Comparison of ENCODE assay signal across 19 mouse cellular contexts in the genomic region with DNA sequence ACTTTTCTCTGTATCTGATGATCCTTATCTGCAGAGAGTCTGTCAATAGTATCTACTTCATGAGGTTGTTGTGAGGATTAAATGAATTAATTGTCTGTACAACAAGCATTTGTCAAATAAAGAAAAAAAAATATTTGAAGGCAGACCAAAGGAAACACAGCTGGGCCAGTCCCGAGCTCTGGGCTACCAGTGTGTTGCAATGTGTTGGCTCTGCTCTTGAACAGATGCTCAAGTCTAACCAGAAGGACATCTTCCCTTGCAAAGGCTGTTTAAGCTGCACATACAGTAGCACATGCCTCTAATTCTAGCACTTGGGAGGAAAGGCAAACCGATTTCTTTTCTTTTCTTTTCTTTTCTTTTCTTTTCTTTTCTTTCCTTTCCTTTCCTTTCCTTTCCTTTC. TPM values are rescaled to one million over a fixed set of nuclear protein-coding genes. Genes with fewer than 3 reads are reported as not detected.
DNase-seq lines count a peak whose midpoint lies in the region; ATAC-seq and TF ChIP-seq lines count a peak whose summit lies in the region.
"Had no signal": no experiment of that assay in that cellular context is flagged by ENCODE, and none has a peak within 500 bp of the region (broad histone marks: within the 10 kb centered on the region; RNA-seq: fewer than 3 reads in every experiment).

No protein-coding gene starts in this region.

- H3K4me2 ChIP-seq in liver, postnatal 0 days (ENCODE audit: low read depth, low read length) = no peak overlapping the region
- H3K4me2 ChIP-seq: forebrain, embryonic 15.5 days; heart, embryonic 13.5 days; hindbrain, embryonic 12.5 days; liver, embryonic 12.5 days had no signal

- no peak overlapping the region for H3K4me3 ChIP-seq in heart, embryonic 10.5 days
- H3K4me3 ChIP-seq in liver, adult 2 months (ENCODE audit: insufficient read depth, low read depth, low read length) = no peak overlapping the region
- no peak overlapping the region for H3K4me3 ChIP-seq in liver, postnatal 0 days (ENCODE audit: low read depth, low read length)
- H3K4me3 ChIP-seq: embryonic facial prominence, embryonic 10.5 days; forebrain, embryonic 15.5 days; gastrocnemius, adult 2 months; heart, embryonic 13.5 days; hindbrain, embryonic 12.5 days; limb, embryonic 10.5 days; liver, embryonic 12.5 days; midbrain, embryonic 10.5 days had no signal

- no peaks in the 10 kb centered on the region for H3K9me3 ChIP-seq in heart, embryonic 10.5 days
- no peaks in the 10 kb centered on the region for H3K9me3 ChIP-seq in liver, postnatal 0 days (ENCODE audit: low read length)
- H3K9me3 ChIP-seq: embryonic facial prominence, embryonic 10.5 days; forebrain, embryonic 15.5 days; heart, embryonic 13.5 days; hindbrain, embryonic 12.5 days; limb, embryonic 10.5 days; liver, embryonic 12.5 days; midbrain, embryonic 10.5 days had no signal

- H3K9ac ChIP-seq in liver, adult 2 months (ENCODE audit: low read depth, low read length) = no peak overlapping the region
- no peak overlapping the region for H3K9ac ChIP-seq in liver, postnatal 0 days (replicated peaks)
- H3K9ac ChIP-seq: forebrain, embryonic 15.5 days; heart, embryonic 13.5 days; hindbrain, embryonic 12.5 days; liver, embryonic 12.5 days had no signal

- no peak for TF ChIP-seq POLR2A in liver, adult 2 months (IDR thresholded peaks at IDR 0.05; ENCODE audit: extremely low read depth, insufficient read depth, low read length)
- TF ChIP-seq POLR2A in brain, embryonic 14.5 days (IDR thresholded peaks at IDR 0.05; ENCODE audit: borderline replicate concordance, extremely low read depth, insufficient read depth, insufficient read length, poor library complexity, severe bottlenecking) = no peak

- 87% methylated on average over 2 of the region's 2 CpGs for WGBS in heart, embryonic 10.5 days
- WGBS in liver, adult 2 months = 51% methylated on average over 2 of the region's 2 CpGs
- WGBS in liver, postnatal 0 days (ENCODE audit: insufficient replicate concordance) = 48% methylated on average over 2 of the region's 2 CpGs

- H3K36me3 ChIP-seq in heart, embryonic 10.5 days = no peaks in the 10 kb centered on the region
- H3K36me3 ChIP-seq in liver, adult 2 months (ENCODE audit: control insufficient read depth, insufficient read depth, low read length) = no peaks in the 10 kb centered on the region
- H3K36me3 ChIP-seq in liver, postnatal 0 days (replicated peaks; ENCODE audit: insufficient read depth, low read length) = no peaks in the 10 kb centered on the region
- H3K36me3 ChIP-seq: embryonic facial prominence, embryonic 10.5 days; forebrain, embryonic 15.5 days; heart, embryonic 13.5 days; hindbrain, embryonic 12.5 days; limb, embryonic 10.5 days; liver, embryonic 12.5 days; midbrain, embryonic 10.5 days had no signal

- no peaks in the 10 kb centered on the region for H3K27me3 ChIP-seq in heart, embryonic 10.5 days (ENCODE audit: insufficient read depth, poor library complexity, severe bottlenecking)
- no peaks in the 10 kb centered on the region for H3K27me3 ChIP-seq in liver, adult 2 months (ENCODE audit: control insufficient read depth, insufficient read depth, low read length)
- H3K27me3 ChIP-seq in liver, postnatal 0 days (ENCODE audit: insufficient read depth, low read length) = no peaks in the 10 kb centered on the region
- H3K27me3 ChIP-seq: forebrain, embryonic 15.5 days; heart, embryonic 13.5 days; hindbrain, embryonic 12.5 days had no signal

- H3K27ac ChIP-seq in heart, embryonic 10.5 days = no peak overlapping the region
- H3K27ac ChIP-seq in liver, adult 2 months (replicated peaks; ENCODE audit: insufficient read depth, low read depth, low read length) = no peak overlapping the region
- no peak overlapping the region for H3K27ac ChIP-seq in liver, postnatal 0 days (ENCODE audit: low read depth)
- H3K27ac ChIP-seq: embryonic facial prominence, embryonic 10.5 days; forebrain, embryonic 15.5 days; gastrocnemius, adult 2 months; heart, embryonic 13.5 days; hindbrain, embryonic 12.5 days; kidney, postnatal 0 days; limb, embryonic 10.5 days; liver, embryonic 12.5 days; midbrain, embryonic 10.5 days had no signal

- DNase-seq in heart, adult 8-10 months (ENCODE audit: low spot score) = peak; percentile 26
- DNase-seq in heart, embryonic 10.5 days (ENCODE audit: low spot score) = no peak
- DNase-seq in liver, adult 2 months (ENCODE audit: extremely low read depth, low read depth, low spot score) = peak; percentile 69
- no peak for DNase-seq in liver, postnatal 0 days
- DNase-seq in brain, embryonic 14.5 days (ENCODE audit: low read depth) = peak; percentile 16
- DNase-seq in skeletal muscle tissue, adult 2 months (ENCODE audit: low read depth, low spot score) = peak; percentile 27
- no peak for DNase-seq in embryo, embryonic 11 days
- DNase-seq: cerebellum, adult 11 months; cerebellum, postnatal 36 days; gastrocnemius, adult 2 months had no signal

- TF ChIP-seq EP300 in liver, postnatal 0 days (IDR thresholded peaks at IDR 0.05; ENCODE audit: low read depth) = no peak

- no peak for ATAC-seq in liver, postnatal 0 days
- ATAC-seq: forebrain, embryonic 15.5 days; inflammation-experienced regulatory T-cells, adult 6 months; liver, embryonic 12.5 days had no signal

- H3K4me1 ChIP-seq in heart, embryonic 10.5 days = 0 out of 2 replicates have a peak, but pooled peaks cover 4% of the 10 kb centered on the region
- H3K4me1 ChIP-seq in liver, adult 2 months (ENCODE audit: control insufficient read depth, insufficient read depth, low read length) = peaks cover 2% of the 10 kb centered on the region; the same call in 1 of the 2 replicates
- H3K4me1 ChIP-seq in liver, postnatal 0 days (ENCODE audit: insufficient read depth) = peaks cover 11% of the 10 kb centered on the region
- H3K4me1 ChIP-seq: forebrain, embryonic 15.5 days; heart, embryonic 13.5 days; hindbrain, embryonic 12.5 days; limb, embryonic 10.5 days had no signal

- TF ChIP-seq CTCF in liver, adult 2 months (IDR thresholded peaks at IDR 0.05; ENCODE audit: low read depth, low read length) = no peak
- no peak for TF ChIP-seq CTCF in liver, postnatal 0 days (IDR thresholded peaks at IDR 0.05; ENCODE audit: low read depth)
- no peak for TF ChIP-seq CTCF in brain, embryonic 14.5 days (IDR thresholded peaks at IDR 0.05; ENCODE audit: borderline replicate concordance, extremely low read depth, insufficient read depth, insufficient read length)

- H3K79me2 ChIP-seq in liver, adult 2 months (ENCODE audit: control insufficient read depth, insufficient read depth, low read length) = no peaks in the 10 kb centered on the region

RNA-seq across cellular contexts. Expression of a gene that starts 37.2 kb away (rescaled TPM):
- total RNA-seq in heart, adult 8-10 months (2022) = 10 to 100 TPM in 3 of 4 experiments, 1 to 10 TPM in 1; 9.2 to 22.1 (median 14.6) TPM
- 3.8 and 5.2 TPM in 2 replicates for polyA plus RNA-seq in heart, embryonic 10.5 days (2016; fragmentation: Nextera tagmentation; extraction: Ambion mirVana)
- total RNA-seq in liver, adult 2 months (2014; rRNA removed) = 9.3 and 12.3 TPM in 2 replicates
- 4.3 and 5.1 TPM in 2 replicates for polyA plus RNA-seq in liver, adult 2 months (2012; rRNA removed)
- polyA plus RNA-seq in liver, postnatal 0 days (2015; fragmentation: Nextera tagmentation; extraction: Ambion mirVana) = 4.7 and 5.0 TPM in 2 replicates
- 9.3 and 10.4 TPM in 2 replicates for polyA plus RNA-seq in brain, embryonic 14.5 days (2012; rRNA removed)

Comparison
In these comparisons a context has a peak if more than half of its experiments do, and no peak if none do; other contexts are left out.
1. DNase-seq: peak in heart, adult 8-10 months (single experiment), liver, adult 2 months (single experiment), brain, embryonic 14.5 days (single experiment) and skeletal muscle tissue, adult 2 months (single experiment); none in heart, embryonic 10.5 days (single experiment), liver, postnatal 0 days (single experiment) and embryo, embryonic 11 days (single experiment).